Mouse (Mus musculus) G1E (cell line): ENCODE data around the gene AA467197.

Experiments
- CTCF ChIP-seq: IDR thresholded peaks from 2 replicates; pipeline ENCODE4 v1.5.1; 2012; ENCODE audit warnings: low read depth, low read length, inconsistent platforms, mixed read lengths
- GATA1 ChIP-seq: IDR thresholded peaks from 2 replicates; pipeline ENCODE4 v1.6.1; 2012; ENCODE audit warnings: borderline replicate concordance, low read length, inconsistent platforms, mixed read lengths
- POLR2AphosphoS5 ChIP-seq: IDR thresholded peaks from 2 replicates; pipeline ENCODE4 v1.6.1; 2012; ENCODE audit warnings: low read depth, low read length, inconsistent platforms; ENCODE audit not compliant: insufficient replicate concordance
- TAL1 ChIP-seq: conservative IDR thresholded peaks from 2 replicates; pipeline ENCODE4 v1.6.1; 2012; ENCODE audit warnings: low read depth, low read length, inconsistent platforms, mixed read lengths

- TF ChIP-seq CTCF = no peak
- TF ChIP-seq POLR2AphosphoS5 = no peak
- TF ChIP-seq GATA1 = no peak
- no peak for TF ChIP-seq TAL1
These were observed 776 bp downstream of the AA467197 start for GRCm38 (mm10) chr2:122637526-122637997.
